Mouse (Mus musculus) embryonic stem cell, embryonic (primary cell): Measurements from ENCODE around the gene Gtf2h1.
"Not testable (repeated sequence)": the region's sequence is repeated elsewhere in the genome, so short reads cannot be mapped to it uniquely, and the experiment has no call there.

Experiments used
- CTCF ChIA-PET, 4 experiments: fragments of 300-600 bp in 2 of 4; fragments of 350-600 bp in 2 of 4; sonication (Branson Sonifier 250); formaldehyde crosslinking; loops; one replicate each; lab custom pipeline; 2022; ENCODE audit warnings: inconsistent platforms in 2 of 4; lab: Charles Lee
- POLR2A ChIA-PET, 4 experiments: fragments of 300-600 bp in 2 of 4; fragments of 350-600 bp in 2 of 4; sonication (Branson Sonifier 250); formaldehyde crosslinking; loops; one replicate each; lab custom pipeline; 2022; ENCODE audit warnings: antibody characterized with exemption in 4 of 4, inconsistent platforms in 1 of 4; lab: Charles Lee

Gtf2h1 gene

DNA sequence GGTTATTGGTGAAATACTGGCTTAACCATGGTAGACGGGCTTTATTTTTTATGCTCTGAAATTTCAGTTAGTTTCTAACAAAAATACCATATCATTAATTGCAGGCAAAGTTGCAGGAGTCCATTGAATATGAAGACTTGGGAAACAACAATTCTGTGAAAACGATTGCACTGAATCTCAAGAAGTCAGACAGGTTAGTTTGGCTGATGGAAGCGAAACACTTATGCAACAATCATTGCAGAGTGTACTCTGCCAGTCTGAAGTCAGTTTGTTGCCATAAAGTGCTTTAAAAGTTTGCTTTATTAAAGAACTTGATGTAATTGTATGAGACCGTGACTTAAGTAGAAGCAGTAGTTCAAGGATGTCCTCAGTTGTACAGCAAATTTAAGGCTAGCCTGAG, 18.1 kb downstream of the Gtf2h1 start:
- CTCF ChIA-PET: no interaction called here
- POLR2A ChIA-PET: interaction anchor here in 2 of 4 experiments (1.0 to 4.8 kb wide), 4 partner anchors 8 to 32 kb away, joined by 3 to 17 read pairs (median 10); no protein-coding TSS in a partner anchor

DNA sequence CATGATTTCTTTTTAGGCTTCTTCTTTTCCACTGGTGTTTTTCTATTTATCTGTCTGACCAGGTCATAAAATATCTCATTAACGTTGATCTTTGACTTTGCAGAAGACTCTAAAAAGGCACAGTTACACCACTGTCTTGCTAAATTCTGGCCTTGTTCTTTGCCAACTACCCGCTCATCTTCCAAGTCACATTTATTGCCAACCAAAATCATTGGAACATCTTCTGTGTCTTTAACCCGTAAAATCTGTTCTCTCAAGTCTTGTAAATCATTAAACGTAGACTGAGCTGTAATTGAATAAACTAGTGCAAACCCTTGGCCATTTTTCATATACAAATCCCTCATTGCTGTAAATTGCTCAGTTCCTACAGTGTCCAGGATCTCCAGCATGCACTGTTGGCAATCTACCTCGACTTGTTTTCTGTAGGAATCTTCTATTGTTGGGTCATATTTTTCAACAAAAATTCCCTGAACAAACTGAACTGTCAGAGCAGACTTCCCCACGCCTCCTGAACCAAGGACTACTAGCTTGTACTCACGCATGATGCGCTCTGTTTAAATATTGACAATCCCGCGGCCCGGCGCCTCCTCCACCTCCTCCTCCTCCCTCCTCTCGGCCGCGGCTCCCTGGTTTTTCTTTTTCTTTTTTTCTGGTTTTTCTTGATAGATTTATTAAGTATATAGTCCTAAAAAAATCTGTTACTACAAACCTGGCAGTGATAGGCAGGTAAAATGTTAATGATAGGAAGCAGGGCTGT, 25.2 kb downstream of the Gtf2h1 start:
- CTCF ChIA-PET: not testable (repeated sequence)
- POLR2A ChIA-PET: interaction anchor here in 2 of 4 experiments (0.7 to 2.3 kb wide), 11 partner anchors 8 to 106 kb away, joined by 3 to 7 read pairs (median 4); partner anchors contain the start of genes Gtf2h1 (in 2 of the 2) and Hps5 (in 2 of the 2)

DNA sequence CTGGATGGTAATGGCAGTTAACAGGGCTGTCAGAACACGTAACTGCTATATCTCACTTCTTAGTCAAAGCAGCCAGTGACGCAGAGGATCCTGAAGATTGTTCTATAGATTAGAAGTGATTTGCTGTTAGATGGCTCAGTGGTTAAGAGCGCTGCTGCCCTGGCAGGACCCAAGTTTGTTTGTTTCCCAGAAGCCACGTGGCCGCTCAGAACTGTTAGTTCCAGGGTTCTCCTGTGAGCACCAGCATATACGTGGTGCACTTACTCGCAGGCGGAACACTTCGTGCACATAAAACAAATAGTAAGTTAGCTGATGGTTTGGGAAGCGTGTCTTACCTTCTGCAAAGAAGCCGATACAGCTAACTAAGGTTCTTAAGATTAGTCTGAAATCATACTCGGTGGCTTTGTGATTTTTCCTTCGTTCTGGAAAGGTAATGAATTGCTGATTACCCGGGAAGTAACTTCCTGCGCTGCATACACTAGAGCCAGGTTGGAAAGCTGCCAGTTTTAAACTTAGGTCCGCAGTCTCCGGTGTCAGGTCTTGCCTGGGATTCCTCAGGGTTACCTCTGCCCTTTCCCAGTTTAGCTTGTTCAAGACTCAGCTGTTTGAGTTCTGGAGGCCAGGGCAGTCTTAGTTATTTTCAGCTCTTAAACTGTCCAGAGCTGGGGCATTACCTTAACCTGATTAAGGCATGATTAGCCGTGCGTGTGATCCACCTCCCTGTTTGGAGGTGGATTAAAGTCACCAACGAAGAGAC, 31.3 kb downstream of the Gtf2h1 start:
- ChIA-PET POLR2A (interaction anchor here in 2 of 4 experiments (0.6 to 5.0 kb wide), 19 partner anchors 8 to 32 kb away, joined by 3 to 44 read pairs (median 8); partner anchors contain the start of genes Ldha (in 2 of the 2), Gtf2h1 (in 1 of the 2) and Hps5 (in 1 of the 2)), CTCF (interaction anchor here in 3 of 4 experiments (0.6 to 1.2 kb wide), 4 partner anchors 11 to 324 kb away, joined by 3 to 4 read pairs (median 4); no protein-coding TSS in a partner anchor)

DNA sequence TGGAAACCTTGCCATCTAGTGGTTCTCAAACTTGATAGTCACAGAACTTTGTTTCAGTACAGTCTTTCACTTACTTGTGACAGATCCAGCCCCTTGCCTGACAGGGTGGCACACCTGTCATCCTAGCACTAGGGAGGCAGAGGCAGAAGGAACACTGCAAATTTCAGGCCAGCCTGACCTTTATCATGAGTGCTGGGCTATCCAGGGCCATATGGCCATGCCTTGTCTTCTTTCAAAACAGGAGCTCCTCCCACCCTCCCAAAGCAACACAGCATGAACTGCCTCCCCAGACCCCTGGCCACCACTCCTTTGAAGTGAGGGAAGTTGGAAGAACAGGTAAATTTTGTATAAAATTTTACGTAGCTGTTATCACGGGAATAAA, 31.9 kb downstream of the Gtf2h1 start:
- CTCF ChIA-PET: interaction anchor here in 2 of 4 experiments (0.8 to 0.9 kb wide), 3 partner anchors 9 to 113 kb away, joined by 3 to 4 read pairs (median 3); no protein-coding TSS in a partner anchor
- POLR2A ChIA-PET: interaction anchor here in 3 of 4 experiments (0.6 to 5.0 kb wide), 16 partner anchors 9 to 86 kb away, joined by 3 to 44 read pairs (median 8); partner anchors contain the start of gene Ldha (in 2 of the 3)

DNA sequence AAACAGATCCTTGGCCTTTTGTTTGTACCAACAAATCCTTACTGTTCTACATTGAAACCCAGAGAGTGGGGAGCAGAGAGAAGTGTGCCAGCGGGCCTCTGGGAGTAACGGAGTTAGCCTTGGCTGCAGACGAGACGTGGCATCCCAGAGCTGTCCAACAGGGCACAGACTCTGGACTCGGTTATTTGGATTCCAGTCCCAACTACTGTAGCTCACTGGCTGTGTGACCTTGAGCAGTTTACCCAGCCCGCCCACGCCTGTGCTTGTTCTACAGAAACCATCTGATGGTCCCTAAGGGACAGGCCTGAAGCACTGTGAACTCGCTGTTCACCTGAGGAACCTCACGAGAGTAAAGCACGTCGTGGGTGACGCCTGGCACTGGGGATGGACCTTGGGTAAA, 34.0 kb downstream of the Gtf2h1 start:
- ChIA-PET CTCF (interaction anchor here in 1 of 4 experiments (1.3 to 2.4 kb wide), 2 partner anchors 9 to 119 kb away, joined by 5 to 6 read pairs; partner anchors contain the start of gene Saal1), POLR2A (interaction anchor here in 3 of 4 experiments (0.9 to 4.3 kb wide), 12 partner anchors 10 to 89 kb away, joined by 3 to 26 read pairs (median 7); partner anchors contain the start of genes Gtf2h1 (in 1 of the 3), Hps5 (in 1 of the 3) and Tsg101 (in 1 of the 3))

DNA sequence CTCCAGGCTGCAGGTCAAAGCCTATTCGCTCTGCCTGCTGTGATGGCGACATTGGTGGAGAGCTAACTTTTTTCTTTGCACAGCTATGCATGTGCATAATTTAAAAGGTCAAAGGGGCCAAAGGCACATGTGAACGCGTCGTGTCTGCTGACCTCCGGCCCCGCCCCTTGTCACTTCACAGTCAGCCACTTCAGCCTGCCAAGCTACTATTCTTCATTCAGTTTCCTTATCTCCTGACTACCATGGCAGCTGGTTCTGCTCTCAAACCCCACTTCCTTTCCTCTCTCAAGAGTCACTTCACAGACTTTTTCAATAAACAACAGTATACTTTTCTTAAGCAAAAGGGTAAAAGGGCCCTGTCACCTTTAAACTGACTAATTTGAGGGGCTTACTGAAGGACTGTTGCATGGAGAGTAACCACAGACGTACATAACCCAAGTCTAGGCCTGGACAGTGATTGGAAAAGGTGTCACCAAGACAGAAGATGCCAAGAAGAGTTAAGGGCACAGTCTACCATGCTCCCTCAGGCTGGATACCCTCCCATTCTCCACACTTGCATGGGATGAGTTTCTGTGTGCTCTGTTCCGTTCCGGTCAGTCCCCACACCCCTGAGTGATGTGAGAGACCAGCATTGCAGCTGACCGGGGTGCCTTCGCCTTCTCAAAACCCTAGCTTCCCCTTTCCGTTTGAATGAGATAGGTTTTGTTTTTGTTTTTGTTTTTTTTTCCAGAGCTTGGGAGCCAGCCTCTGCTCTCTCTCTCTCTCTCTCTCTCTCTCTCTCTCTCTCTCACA, 35.1 kb downstream of the Gtf2h1 start:
- ChIA-PET POLR2A (interaction anchor here (0.6 to 4.3 kb wide), 30 partner anchors 8 to 143 kb away, joined by 3 to 26 read pairs (median 4); partner anchors contain the start of genes Gtf2h1 (in 1 of the 4), Hps5 (in 1 of the 4) and Tsg101 (in 1 of the 4)), CTCF (interaction anchor here in 2 of 4 experiments (0.6 to 2.4 kb wide), 3 partner anchors 8 to 120 kb away, joined by 3 to 6 read pairs (median 5); partner anchors contain the start of gene Saal1 (in 1 of the 2))

DNA sequence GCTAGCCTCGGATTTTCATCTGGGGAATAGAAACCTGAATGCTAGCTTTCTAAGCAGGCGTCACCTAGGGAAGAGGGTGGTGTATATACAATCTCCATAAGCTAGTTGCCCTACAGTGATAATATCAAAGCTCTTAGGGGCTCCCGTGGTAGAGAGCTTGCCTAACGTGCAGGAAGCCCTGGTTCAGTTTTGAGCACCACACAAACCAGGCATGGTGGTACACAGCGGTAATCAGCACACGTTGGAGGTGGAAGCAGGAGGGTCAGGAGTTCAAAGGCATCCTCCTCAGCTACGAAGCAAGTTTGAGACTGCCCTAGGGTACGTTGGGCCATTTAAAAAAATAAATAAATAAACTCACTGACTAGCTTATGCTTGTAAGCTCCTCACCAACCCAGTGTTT, 35.8 kb downstream of the Gtf2h1 start:
- POLR2A ChIA-PET: interaction anchor here (0.8 to 4.3 kb wide), 20 partner anchors 8 to 67 kb away, joined by 3 to 26 read pairs (median 4); partner anchors contain the start of genes Gtf2h1 (in 1 of the 4) and Hps5 (in 1 of the 4)
- CTCF ChIA-PET: interaction anchor here in 1 of 4 experiments (2.4 kb wide), 1 partner anchor 121 kb away, joined by 6 read pairs; the partner anchor contains the start of gene Saal1

DNA sequence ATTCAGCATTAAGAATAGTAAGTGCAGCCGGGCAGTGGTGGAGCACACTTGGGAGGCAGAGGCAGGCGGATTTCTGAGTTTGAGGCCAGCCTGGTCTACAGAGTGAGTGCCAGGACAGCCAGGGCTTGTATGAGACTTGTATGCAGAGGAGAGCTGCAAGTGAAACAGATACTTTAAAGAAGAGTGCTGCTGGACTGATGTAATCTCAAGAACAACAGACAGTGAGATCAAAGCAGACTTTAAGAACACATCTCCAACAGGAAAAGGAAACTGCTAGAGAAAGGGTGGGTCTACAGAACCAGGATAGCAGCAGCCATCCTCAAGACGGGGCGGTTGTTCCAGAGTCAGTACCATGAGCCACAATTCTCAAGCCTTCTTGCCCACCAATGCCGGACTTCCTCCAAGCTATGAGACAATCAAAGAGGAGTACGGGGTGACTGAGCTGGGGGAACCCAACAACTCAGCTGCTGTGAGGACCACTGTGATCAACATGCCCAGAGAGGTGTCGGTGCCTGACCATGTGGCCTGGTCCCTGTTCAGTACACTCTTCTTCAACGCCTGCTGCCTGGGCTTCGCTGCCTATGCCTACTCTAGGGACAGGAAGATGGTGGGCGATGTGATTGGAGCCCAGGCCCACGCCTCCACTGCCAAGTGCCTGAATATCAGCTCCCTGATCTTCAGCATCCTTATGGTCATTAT, 36.4 kb downstream of the Gtf2h1 start:
- POLR2A ChIA-PET: interaction anchor here in 2 of 4 experiments (0.8 to 4.3 kb wide), 17 partner anchors 8 to 37 kb away, joined by 3 to 26 read pairs (median 5); partner anchors contain the start of genes Gtf2h1 (in 1 of the 2) and Hps5 (in 1 of the 2)
- CTCF ChIA-PET: not testable (repeated sequence)

DNA sequence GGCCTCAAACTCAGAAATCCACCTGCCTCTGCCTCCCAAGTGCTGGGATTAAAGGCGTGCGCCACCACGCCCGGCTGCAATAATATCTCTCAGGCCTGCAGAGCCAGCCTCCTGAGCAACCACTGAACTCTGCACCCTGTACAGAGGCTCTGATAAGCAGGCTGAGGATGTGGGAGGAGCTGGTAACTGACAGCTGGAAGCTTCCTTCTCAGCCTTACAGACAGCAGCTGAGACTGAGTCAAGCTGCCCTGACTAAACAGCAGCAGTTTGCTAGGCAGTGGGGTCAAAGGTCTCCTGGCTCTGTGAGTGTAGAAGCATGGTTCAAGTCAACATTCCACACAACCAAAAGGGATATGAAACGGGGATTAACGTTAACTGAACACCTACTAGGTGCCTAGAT, 37.4 kb downstream of the Gtf2h1 start:
- ChIA-PET POLR2A (interaction anchor here in 2 of 4 experiments (0.6 to 4.3 kb wide), 8 partner anchors 11 to 38 kb away, joined by 3 to 26 read pairs (median 4); partner anchors contain the start of genes Gtf2h1 (in 1 of the 2) and Hps5 (in 1 of the 2)), CTCF (no interaction called here)

DNA sequence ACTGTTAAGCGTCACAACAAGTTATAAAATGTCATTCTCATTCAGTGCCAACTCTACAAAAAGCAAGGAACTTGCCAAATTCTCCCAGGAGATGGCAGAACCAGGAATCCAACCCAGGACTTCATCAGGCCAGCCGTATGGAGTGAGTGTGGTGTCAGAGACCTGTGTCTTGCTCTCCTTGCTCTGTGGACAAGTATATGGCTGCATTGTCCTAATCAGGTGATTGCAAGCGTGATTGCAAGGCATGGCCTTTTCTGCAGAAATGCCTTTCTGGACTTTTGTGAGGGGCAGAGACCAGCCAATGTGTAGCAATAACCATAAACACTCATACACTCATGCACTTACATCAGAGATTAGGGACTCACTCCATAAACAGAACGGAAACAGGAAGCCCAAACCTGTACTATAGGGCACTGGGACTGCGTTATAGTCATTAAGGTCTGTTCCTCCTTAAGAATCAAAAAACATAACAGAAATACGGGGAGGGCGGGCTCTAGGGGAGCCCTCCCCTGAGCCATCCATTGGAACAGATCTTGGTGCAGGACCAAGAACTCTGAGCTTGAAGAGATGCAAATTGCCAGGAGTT, 37.9 kb downstream of the Gtf2h1 start:
- ChIA-PET POLR2A (interaction anchor here in 2 of 4 experiments (0.6 to 4.3 kb wide), 4 partner anchors 11 to 34 kb away, joined by 3 to 26 read pairs (median 7); no protein-coding TSS in a partner anchor), CTCF (no interaction called here)

DNA sequence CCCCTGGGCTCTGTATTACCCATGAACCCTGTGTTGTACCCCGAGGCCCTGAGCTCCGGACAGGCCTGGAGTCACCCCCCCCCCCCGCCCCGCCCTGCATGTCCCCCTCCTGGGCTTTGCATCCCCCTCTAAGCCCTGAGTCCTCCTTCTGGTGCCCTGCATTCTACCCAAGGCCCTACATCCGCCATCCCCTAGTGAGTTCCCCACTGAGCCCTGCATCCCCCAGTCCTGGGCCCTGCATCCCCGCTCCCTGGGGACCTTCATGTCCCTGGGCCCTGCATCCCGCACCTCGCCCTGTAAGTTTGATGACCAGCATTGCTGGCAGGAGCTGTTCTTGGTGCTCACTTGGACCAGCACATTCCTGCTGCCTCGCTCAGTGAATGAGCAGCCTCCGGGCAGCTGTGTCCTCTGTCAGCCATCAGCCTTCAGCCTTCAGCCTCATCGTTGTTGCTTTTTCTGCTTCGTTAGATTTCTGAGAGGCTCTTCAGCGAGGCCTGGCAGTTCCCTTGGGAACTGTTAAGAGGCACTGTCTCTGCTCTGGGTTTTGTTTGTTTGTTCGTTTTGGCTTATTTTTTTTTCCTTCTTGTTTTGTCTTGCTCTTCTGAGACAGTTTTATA, 39.2 kb downstream of the Gtf2h1 start:
- POLR2A ChIA-PET: interaction anchor here in 3 of 4 experiments (0.7 to 1.4 kb wide), 12 partner anchors 10 to 203 kb away, joined by 3 to 5 read pairs (median 4); partner anchors contain the start of genes Gtf2h1 (in 1 of the 3) and Hps5 (in 1 of the 3)
- CTCF ChIA-PET: interaction anchor here in 2 of 4 experiments (0.6 to 1.1 kb wide), 2 partner anchors 10 to 123 kb away, joined by 3 to 4 read pairs; partner anchors contain the start of gene Uevld (in 1 of the 2)

DNA sequence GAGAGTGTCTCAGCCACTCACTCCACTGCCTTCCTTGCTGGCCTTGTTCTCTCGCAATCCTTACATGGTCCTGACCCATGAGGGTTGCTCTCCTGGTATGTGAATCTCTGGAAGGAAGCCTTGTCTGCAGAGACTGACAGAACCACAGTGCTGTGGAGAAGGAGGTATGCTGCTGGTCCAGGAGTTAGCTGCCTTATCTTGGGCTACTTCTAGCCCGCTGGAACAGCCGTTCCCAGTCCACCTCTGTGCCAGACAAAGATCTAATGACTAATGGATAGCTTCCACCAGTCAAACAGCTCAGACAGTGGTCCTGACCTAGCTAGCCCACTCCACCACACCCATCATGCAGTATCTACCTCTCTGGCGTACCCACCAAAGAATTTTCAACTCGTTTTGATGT, 40.5 kb downstream of the Gtf2h1 start:
- ChIA-PET POLR2A (interaction anchor here in 2 of 4 experiments (1.0 to 5.0 kb wide), 5 partner anchors 8 to 17 kb away, joined by 3 to 32 read pairs (median 14); no protein-coding TSS in a partner anchor), CTCF (no interaction called here)

DNA sequence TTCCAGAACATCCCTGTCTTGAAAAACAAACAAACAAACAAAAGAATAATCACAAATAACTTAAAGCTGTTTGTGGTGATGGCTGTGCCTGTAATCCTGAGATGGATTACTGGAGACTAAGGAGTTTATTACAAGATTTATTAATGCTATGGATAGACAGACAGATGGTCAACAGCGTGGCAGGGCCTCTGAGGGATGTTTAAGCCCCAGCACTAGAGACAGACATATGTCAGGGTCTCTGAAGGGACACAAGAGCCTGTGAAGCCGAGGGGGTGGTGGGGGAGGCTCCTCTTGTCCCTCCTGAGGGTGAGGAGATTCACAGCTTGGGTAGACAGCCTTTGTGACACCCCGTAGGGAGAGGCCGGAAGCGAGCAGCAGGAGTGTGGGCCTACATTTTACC, 41.2 kb downstream of the Gtf2h1 start:
- CTCF ChIA-PET: interaction anchor here in 1 of 4 experiments (1.3 to 1.7 kb wide), 2 partner anchors 9 to 13 kb away, joined by 4 to 5 read pairs; no protein-coding TSS in a partner anchor
- POLR2A ChIA-PET: interaction anchor here in 3 of 4 experiments (0.6 to 5.0 kb wide), 12 partner anchors 8 to 32 kb away, joined by 3 to 32 read pairs (median 6); no protein-coding TSS in a partner anchor

DNA sequence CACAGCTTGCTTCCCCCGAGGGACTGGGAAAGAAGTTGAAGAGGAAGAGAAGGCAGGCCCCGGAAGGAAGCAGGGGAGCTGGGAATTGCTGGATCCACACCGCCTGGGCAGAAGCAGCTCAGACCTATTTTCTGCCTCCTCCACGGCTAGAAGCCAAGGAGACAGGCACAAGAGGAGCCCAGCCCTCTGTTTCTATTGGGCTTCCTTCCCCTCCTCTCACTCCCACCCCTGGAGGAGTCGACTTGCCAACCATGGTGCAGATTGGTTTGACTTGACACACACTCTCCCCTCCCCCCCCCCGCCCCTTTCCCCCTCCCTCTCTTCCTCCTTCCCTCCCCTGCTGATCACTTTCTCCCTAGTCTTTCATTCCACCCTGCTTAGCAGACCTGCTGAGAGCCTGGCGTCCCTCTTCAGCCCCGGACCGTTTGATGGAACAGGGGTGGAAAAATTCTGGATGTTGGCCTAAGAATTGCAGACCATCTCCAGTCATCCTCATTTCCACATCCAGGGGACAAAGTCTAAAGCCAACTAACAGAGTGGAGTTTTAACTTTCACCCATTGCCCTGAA, 42.3 kb downstream of the Gtf2h1 start:
- ChIA-PET CTCF (interaction anchor here (0.6 to 1.8 kb wide), 8 partner anchors 8 to 620 kb away, joined by 3 to 6 read pairs (median 4); no protein-coding TSS in a partner anchor), POLR2A (interaction anchor here in 3 of 4 experiments (0.6 to 5.0 kb wide), 25 partner anchors 7 to 236 kb away, joined by 3 to 32 read pairs (median 5); partner anchors contain the start of genes Gtf2h1 (in 2 of the 3), Hps5 (in 2 of the 3), Saa4 (in 1 of the 3) and Sergef (in 1 of the 3))
